Mouse (Mus musculus) c-Kit-positive CD71-positive TER-119-negative erythroid progenitor cells, embryonic 14.5 days (primary cell): ENCODE measurements around the gene Ajap1.

ENCODE experiments used
- DNase-seq: peaks from one replicate; pipeline ENCODE4 v3.0.0-alpha.2; 2013; ENCODE audit warnings: low read depth

Gene Ajap1

DNA sequence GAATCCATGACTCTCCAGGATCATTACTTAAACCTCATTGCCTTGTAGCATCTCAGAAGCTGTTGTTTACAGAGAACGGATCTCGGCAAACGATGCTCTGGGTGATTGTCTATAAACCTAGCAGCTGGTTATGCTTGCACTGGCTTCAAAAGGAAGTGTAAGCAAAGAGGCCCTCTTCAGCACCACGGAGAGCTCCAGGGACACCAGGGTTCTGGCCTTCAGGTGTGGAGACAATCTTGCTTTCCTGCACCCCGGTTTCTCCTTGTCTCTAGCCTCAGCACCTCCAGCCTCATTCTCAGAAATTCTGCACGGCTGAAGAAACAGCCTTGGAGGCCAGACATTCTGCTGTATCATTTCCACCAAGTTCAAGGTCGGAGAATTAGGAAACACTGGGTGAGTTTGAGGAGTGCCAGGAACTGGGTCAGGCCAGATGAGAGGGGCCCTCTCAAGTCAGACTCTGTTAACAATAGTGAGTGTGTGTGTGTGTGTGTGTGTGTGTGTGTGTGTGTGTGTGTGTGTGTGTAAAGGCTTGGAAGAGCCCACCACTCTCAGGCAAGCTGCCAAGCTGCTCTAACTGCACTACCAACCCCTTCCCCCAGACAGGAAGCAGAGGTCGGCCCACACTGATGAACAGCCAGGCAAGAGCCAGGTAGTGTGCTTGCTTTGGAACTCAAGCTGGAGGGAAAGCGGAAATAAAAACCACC lies 124.9 kb downstream of the Ajap1 start:
- no peak for DNase-seq

DNA sequence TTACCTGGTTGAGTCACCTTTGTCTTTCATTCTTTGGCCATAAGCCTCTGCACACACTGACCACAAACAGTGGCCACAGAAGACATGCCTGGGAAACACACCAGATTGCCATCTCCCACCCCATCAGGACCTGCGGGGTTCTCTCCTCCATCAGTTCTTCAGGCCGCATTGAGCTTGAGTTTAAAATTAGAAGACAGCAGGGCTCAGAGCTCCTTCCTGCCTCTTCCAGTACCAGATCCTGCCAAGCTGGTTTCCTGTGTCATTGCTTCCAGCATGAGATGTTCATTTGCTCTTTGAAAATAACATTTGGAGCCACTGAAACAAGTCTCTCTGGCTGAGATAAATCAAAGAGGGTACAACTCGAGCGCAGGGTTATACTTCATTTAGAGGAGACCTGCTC lies 126.4 kb downstream of the Ajap1 start:
- no peak for DNase-seq

DNA sequence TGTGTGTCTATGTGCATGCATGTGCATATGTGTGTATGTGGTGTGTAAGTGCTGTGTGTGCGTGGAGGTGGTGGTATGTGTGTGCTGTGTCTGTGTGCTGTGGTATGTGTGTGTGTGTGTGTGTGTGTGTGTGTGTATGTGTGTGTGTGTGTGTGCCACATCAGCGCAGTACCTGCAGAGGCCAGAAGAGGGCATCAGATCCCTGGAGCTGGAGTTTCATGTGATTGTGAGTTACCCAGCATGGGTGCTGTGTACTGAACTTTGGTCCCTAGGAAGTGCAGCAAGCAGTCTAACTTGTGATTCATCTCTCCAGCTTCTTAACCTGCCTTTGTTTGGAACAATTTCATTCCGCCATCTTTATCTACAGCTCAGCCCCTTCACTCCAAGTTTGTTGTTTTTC lies 137.6 kb downstream of the Ajap1 start:
- DNase-seq = no peak

DNA sequence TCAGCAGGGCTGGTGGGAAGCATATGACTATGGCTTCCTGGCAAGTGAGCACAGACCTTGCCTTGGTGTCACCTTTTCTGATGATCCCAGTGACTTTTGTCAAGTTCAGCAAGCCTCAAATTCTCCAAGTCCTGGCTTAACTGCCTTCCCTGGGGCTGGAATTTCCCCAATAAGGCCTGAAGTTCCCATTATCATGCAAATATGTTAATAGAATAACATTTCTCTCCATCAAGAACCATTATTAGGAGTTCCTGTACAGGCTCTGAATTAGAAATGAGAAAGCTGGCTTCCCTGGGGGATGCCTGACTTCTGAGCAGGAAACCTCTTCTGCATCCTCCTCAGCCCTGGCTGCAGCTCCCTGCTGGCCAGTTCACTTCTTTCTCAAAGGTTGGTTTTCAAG lies 141.7 kb downstream of the Ajap1 start:
- DNase-seq = no peak

DNA sequence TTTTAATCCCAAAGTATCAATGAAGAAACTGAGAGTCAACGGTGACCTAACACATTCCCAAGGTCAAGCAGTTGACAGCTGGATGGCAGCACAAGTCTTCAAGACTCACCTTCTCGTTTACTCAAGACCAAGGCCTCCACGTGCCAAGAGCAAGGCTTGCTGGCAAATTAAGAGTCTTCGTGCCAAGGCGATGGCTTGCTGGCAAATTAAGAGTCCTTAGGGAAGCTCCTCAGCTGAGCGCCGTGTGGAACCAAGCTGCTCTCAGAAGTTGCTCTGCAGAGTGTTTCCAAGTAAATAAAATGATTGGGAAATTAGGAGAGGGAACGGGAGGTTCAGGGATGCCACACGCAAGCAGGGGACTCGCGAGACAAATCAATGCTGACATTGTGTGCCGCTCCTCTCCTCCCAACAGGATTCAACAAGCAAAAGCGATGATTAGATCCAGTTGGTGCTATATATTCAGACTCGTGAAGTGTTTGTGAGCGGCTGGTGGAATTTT lies 147.3 kb downstream of the Ajap1 start:
- DNase-seq = no peak

DNA sequence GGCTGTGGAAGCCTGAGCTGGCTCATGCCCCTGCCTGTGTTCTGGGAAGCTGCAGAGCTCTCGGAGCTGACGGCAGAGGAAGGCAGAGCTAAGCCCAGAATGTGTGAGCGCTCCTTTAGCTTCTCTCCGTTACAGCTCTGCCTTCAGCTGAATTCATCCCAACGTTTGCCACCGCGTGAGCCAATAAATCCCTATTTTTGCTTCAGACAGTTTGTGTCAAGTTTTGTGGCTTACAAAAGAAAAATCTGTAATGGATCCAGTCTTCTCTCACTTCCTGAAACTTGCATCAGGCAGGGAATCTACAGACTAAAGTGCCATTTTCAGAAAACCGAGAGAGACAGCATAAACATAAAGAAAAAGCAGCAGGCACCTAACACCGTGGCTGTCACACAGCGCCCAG lies 154.8 kb downstream of the Ajap1 start:
- no peak for DNase-seq
